Mouse (Mus musculus) cerebellum, adult 2 months (tissue): ENCODE results near the gene Naa20. TPM values are rescaled to one million over a fixed set of nuclear protein-coding genes. Genes with fewer than 3 reads are reported as not detected.

Experiments
- DNase-seq, 2 experiments: peaks; one replicate each; pipeline ENCODE4 v3.0.0; 2021
- H3K27ac ChIP-seq: fragments of 200-500 bp; 2 replicates; pipeline ENCODE4 v1.5.1; 2012; ENCODE audit warnings: low read length, control low read depth, inconsistent platforms; ENCODE audit not compliant: insufficient read depth
- H3K27me3 ChIP-seq: fragments of 200-500 bp; 2 replicates; pipeline ENCODE4 v1.6.1; 2012; ENCODE audit warnings: inconsistent platforms, mild to moderate bottlenecking, low read length, moderate library complexity; ENCODE audit not compliant: control insufficient read depth, insufficient read depth
- H3K4me1 ChIP-seq: fragments of 200-500 bp; 2 replicates; pipeline ENCODE4 v1.6.1; 2011; ENCODE audit warnings: low read length; ENCODE audit not compliant: control insufficient read depth, insufficient read depth
- H3K4me3 ChIP-seq: fragments of 200-500 bp; replicated peaks from 2 replicates; pipeline ENCODE3; 2011; ENCODE audit warnings: mild to moderate bottlenecking, low read depth, low read length, control low read depth; ENCODE audit not compliant: insufficient read depth
- CTCF ChIP-seq: fragments of 200-500 bp; IDR thresholded peaks from 2 replicates; pipeline ENCODE4 v1.5.1; 2011; ENCODE audit warnings: low read depth, mild to moderate bottlenecking, control low read depth, low read length, moderate library complexity, borderline replicate concordance; ENCODE audit not compliant: insufficient read depth
- POLR2A ChIP-seq: fragments of 200-500 bp; IDR thresholded peaks from 2 replicates; pipeline ENCODE4 v1.6.1; 2011; ENCODE audit warnings: low read length, control low read depth, borderline replicate concordance; ENCODE audit not compliant: insufficient read depth
- WGBS: fragments of 180-500 bp; shearing (Covaris S2); methylation state at CpG from one replicate; pipeline ENCODE4 v1.1.7; 2018; 5-methylcytosine and 5-hydroxymethylcytosine counted together
- polyA plus RNA-seq: library from polyadenylated mRNA; depleted of rRNA; stranded (reverse); fragments of >200 nt; gene quantifications from 2 replicates; pipeline ENCODE4 v1.2.3, GENCODE M21; 2012; rRNA removed

Gene Naa20
- polyA plus RNA-seq, 1 experiment, result 96.3 TPM

- Histone ChIP-seq H3K4me1 (no peaks in the 10 kb centered on the region), H3K27me3 (no peaks in the 10 kb centered on the region), H3K27ac (no peak overlapping the region), H3K4me3 (no peak overlapping the region)
- 18% methylated on average over 11 of the region's 11 CpGs for WGBS
- no peak for TF ChIP-seq POLR2A
- TF ChIP-seq CTCF, result no peak
- DNase-seq, result no peak
Observed at GRCm38 (mm10) chr2:145949475-145950068, 47.7 kb downstream of the Naa20 start.

- DNase-seq, result no peak
- Histone ChIP-seq H3K4me3 (no peak overlapping the region), H3K4me1 (no peaks in the 10 kb centered on the region), H3K27ac (no peak overlapping the region), H3K27me3 (no peaks in the 10 kb centered on the region)
- TF ChIP-seq CTCF (no peak), POLR2A (no peak)
- WGBS, result 34% methylated on average over 10 of the region's 10 CpGs
Observed at GRCm38 (mm10) chr2:145950239-145950638, 48.3 kb downstream of the Naa20 start.

- 93% methylated on average over 5 of the region's 5 CpGs for WGBS
- Histone ChIP-seq H3K27me3 (no peaks in the 10 kb centered on the region; the same call in 1 of the 2 replicates), H3K4me3 (no peak overlapping the region), H3K27ac (no peak overlapping the region), H3K4me1 (no peaks in the 10 kb centered on the region)
- TF ChIP-seq POLR2A (no peak), CTCF (no peak)
- DNase-seq, result no peak
Observed at GRCm38 (mm10) chr2:145952726-145953125, 50.8 kb downstream of the Naa20 start.

GRCm38 (mm10) chr2:145955844-145956243, 53.9 kb downstream of the Naa20 start:
- 69% methylated on average over 10 of the region's 10 CpGs for WGBS
- no peak overlapping the region for H3K27ac ChIP-seq
- H3K4me3 ChIP-seq, result no peak overlapping the region
- H3K4me1 ChIP-seq, result no peaks in the 10 kb centered on the region
- no peaks in the 10 kb centered on the region; the same call in 1 of the 2 replicates for H3K27me3 ChIP-seq
- TF ChIP-seq CTCF (no peak), POLR2A (no peak)
- no peak for DNase-seq

GRCm38 (mm10) chr2:145956318-145956717, 54.4 kb downstream of the Naa20 start:
- Histone ChIP-seq H3K4me3 (no peak overlapping the region), H3K27ac (no peak overlapping the region), H3K4me1 (no peaks in the 10 kb centered on the region), H3K27me3 (no peaks in the 10 kb centered on the region; the same call in 1 of the 2 replicates)
- 72% methylated on average over 5 of the region's 5 CpGs for WGBS
- TF ChIP-seq CTCF (no peak), POLR2A (no peak)
- no peak for DNase-seq

GRCm38 (mm10) chr2:145957450-145957849, 55.6 kb downstream of the Naa20 start:
- Histone ChIP-seq H3K4me3 (no peak overlapping the region), H3K4me1 (no peaks in the 10 kb centered on the region), H3K27me3 (no peaks in the 10 kb centered on the region; the same call in 1 of the 2 replicates), H3K27ac (no peak overlapping the region)
- TF ChIP-seq POLR2A (no peak), CTCF (no peak)
- WGBS, result 6% methylated on average over 4 of the region's 4 CpGs
- DNase-seq, result peak in 1 of 2 experiments; percentile 28

- no peak overlapping the region for H3K4me3 ChIP-seq
- DNase-seq, result no peak
- no peak overlapping the region for H3K27ac ChIP-seq
- H3K4me1 ChIP-seq, result no peaks in the 10 kb centered on the region
- TF ChIP-seq POLR2A (no peak), CTCF (no peak)
- 21% methylated on average over 6 of the region's 6 CpGs for WGBS
- no peaks in the 10 kb centered on the region; the same call in 1 of the 2 replicates for H3K27me3 ChIP-seq
Observed at GRCm38 (mm10) chr2:145958097-145958496, 56.2 kb downstream of the Naa20 start.

- Histone ChIP-seq H3K4me3 (no peak overlapping the region), H3K27ac (no peak overlapping the region), H3K27me3 (no peaks in the 10 kb centered on the region; the same call in 1 of the 2 replicates), H3K4me1 (no peaks in the 10 kb centered on the region)
- no peak for DNase-seq
- WGBS, result 50% methylated on average over 7 of the region's 7 CpGs
- TF ChIP-seq POLR2A (no peak), CTCF (no peak)
Observed at GRCm38 (mm10) chr2:145958551-145958950, 56.7 kb downstream of the Naa20 start.

GRCm38 (mm10) chr2:145961861-145962260, 60.0 kb downstream of the Naa20 start:
- WGBS, result 71% methylated on average over 5 of the region's 5 CpGs
- H3K4me1 ChIP-seq, result no peaks in the 10 kb centered on the region
- DNase-seq, result no peak
- no peaks in the 10 kb centered on the region; the same call in 1 of the 2 replicates for H3K27me3 ChIP-seq
- TF ChIP-seq CTCF (no peak), POLR2A (no peak)
- no peak overlapping the region for H3K27ac ChIP-seq
- H3K4me3 ChIP-seq, result no peak overlapping the region

Other genes starting within 250 kb of the Naa20 start
- 10.8 and 12.3 TPM in 2 replicates for gene Rin2, start 226.9 kb upstream of the Naa20 start, polyA plus RNA-seq
- 1.0 and 1.5 TPM in 2 replicates for gene Cfap61, start 32.7 kb downstream of the Naa20 start, polyA plus RNA-seq
- gene Crnkl1, start 32.9 kb downstream of the Naa20 start, polyA plus RNA-seq, result 10.2 and 10.6 TPM in 2 replicates